Mouse (Mus musculus) kidney, adult 2 months (tissue): ENCODE data around the gene Ext2. TPM values are rescaled to one million over a fixed set of nuclear protein-coding genes. Genes with fewer than 3 reads are reported as not detected.

Experiments used
- DNase-seq: peaks from one replicate; pipeline ENCODE4 v3.0.0; 2021
- H3K27ac ChIP-seq: fragments of 200-500 bp; 2 replicates; pipeline ENCODE4 v1.5.1; 2012; ENCODE audit warnings: low read depth, low read length, control low read depth, inconsistent platforms; ENCODE audit not compliant: insufficient read depth
- H3K27me3 ChIP-seq: fragments of 200-500 bp; replicated peaks from 2 replicates; pipeline ENCODE4 v1.6.1; 2012; ENCODE audit warnings: mild to moderate bottlenecking, moderate library complexity, low read length, inconsistent platforms; ENCODE audit not compliant: control insufficient read depth, insufficient read depth
- H3K36me3 ChIP-seq: fragments of 200-500 bp; 2 replicates; pipeline ENCODE4 v1.6.1; 2012; ENCODE audit warnings: mild to moderate bottlenecking, moderate library complexity, low read length, inconsistent platforms; ENCODE audit not compliant: control insufficient read depth, insufficient read depth
- H3K4me1 ChIP-seq: fragments of 200-500 bp; 2 replicates; pipeline ENCODE4 v1.6.1; 2011; ENCODE audit warnings: low read length; ENCODE audit not compliant: control insufficient read depth, insufficient read depth
- H3K4me3 ChIP-seq: fragments of 200-500 bp; 2 replicates; pipeline ENCODE4 v1.5.1; 2011; ENCODE audit warnings: mild to moderate bottlenecking, low read depth, low read length, control low read depth; ENCODE audit not compliant: insufficient read depth
- CTCF ChIP-seq: fragments of 200-500 bp; conservative IDR thresholded peaks from 2 replicates; pipeline ENCODE4 v1.5.1; 2011; ENCODE audit warnings: low read depth, mild to moderate bottlenecking, control low read depth, low read length, moderate library complexity, mixed read lengths; ENCODE audit not compliant: insufficient read depth, insufficient read length
- POLR2A ChIP-seq: fragments of 200-500 bp; IDR thresholded peaks from one replicate; pipeline ENCODE4 v1.6.1; 2011; ENCODE audit warnings: low read depth, low read length, control low read depth
- WGBS: fragments of 180-500 bp; shearing (Covaris S2); methylation state at CpG from one replicate; pipeline ENCODE4 v1.1.7; 2018; 5-methylcytosine and 5-hydroxymethylcytosine counted together
- polyA plus RNA-seq: library from polyadenylated mRNA; depleted of rRNA; stranded (reverse); fragments of >200 nt; gene quantifications from 2 replicates; pipeline ENCODE4 v1.2.3, GENCODE M21; 2012

Ext2 gene
- polyA plus RNA-seq, 1 experiment, result 46.5 TPM

DNA sequence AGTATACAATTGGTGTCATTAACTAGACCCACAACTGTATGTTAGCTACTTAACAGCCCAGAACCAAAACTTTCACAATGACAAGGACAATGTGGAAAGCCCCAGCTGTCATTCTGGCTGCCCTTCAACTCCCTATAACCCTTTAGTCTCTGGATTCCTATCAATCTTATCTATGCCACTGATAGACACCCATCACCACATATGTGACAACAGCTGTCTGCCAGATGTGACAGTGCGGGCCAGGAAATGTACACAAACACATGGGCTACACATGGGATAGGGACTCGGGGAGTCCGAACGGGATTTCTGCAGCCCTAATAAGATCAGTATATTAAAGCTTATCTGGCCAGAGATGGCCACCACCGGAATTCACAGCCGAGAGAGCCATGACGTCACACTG lies 80.7 kb downstream of the Ext2 start:
- Histone ChIP-seq H3K4me3 (no peak overlapping the region), H3K27me3 (no peaks in the 10 kb centered on the region), H3K4me1 (no peaks in the 10 kb centered on the region), H3K36me3 (no peaks in the 10 kb centered on the region), H3K27ac (no peak overlapping the region)
- DNase-seq, result no peak
- 88% methylated on average over 7 of the region's 7 CpGs for WGBS
- TF ChIP-seq POLR2A (no peak), CTCF (no peak)

DNA sequence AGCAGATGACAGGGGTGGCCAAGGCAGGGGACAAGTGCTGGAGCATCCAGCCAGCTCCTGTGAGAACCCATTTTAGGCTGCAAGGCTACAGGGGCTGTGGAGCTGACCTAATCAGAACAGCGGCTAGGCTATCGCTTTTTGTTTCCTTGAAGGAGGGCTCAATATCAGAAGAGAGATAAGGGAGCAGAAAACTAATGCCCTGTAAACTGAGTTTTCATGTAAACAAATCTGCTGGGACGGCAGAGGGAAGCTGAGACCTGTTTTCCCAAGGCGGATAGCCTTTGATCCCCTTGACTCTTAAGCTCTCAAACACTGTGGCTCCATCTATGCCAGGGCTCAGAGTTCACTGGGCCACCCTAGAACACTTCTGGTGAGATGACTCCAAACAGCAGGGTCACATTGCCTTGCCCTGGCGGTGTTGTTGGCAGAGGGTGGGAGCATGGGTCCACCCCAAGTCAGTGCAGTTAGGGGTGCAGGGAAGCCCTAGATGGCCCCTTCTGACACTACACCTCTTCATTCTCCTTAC lies 83.3 kb downstream of the Ext2 start:
- TF ChIP-seq CTCF (no peak), POLR2A (no peak)
- DNase-seq, result peak; percentile 53
- 62% methylated on average over 5 of the region's 5 CpGs for WGBS
- H3K27me3 ChIP-seq, result no peaks in the 10 kb centered on the region
- H3K4me1 ChIP-seq, result no peaks in the 10 kb centered on the region
- H3K27ac ChIP-seq, result no peak overlapping the region
- no peak overlapping the region for H3K4me3 ChIP-seq
- H3K36me3 ChIP-seq, result no peaks in the 10 kb centered on the region

DNA sequence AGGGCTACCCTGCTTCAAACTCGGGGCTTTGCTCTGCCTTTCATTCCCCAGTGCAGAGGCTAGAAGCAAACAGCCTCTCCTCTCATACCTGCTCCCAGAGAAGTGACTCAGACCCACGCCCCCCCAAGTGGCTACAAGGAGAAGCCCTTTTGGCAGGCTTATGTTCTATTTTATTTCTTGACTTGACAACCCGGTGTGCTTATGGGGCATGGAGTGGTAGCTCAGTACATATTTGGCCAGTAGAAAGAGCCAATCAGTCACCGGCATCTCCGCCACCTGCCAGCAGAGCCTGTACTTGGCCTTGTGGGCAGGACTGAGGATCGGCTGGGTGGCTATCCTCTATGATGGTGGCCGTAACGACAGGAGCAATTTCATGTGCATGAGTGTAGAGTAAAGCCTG lies 85.2 kb downstream of the Ext2 start:
- Histone ChIP-seq H3K4me1 (no peaks in the 10 kb centered on the region), H3K36me3 (no peaks in the 10 kb centered on the region), H3K27me3 (no peaks in the 10 kb centered on the region), H3K4me3 (no peak overlapping the region), H3K27ac (no peak overlapping the region)
- 95% methylated on average over 8 of the region's 8 CpGs for WGBS
- DNase-seq, result no peak
- no peak for TF ChIP-seq CTCF
- no peak for TF ChIP-seq POLR2A

DNA sequence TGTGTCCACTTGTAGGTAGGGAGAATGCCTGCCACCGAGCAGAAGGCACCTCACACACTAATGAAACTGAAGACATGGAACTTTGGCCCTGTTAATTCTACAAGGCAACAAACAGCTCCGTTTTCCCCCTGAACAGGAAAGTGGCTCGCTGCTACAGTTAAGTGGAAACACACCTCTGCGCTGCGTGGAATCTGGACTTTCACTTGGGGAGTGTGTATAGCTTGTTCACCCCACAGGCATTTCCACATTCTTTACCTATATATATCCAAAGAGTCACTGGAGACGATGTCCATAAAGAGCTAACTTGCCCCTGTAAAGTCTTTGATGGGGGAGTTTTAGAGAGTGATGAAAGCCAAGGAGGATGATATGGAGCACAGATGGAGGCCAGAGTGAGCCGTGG lies 89.7 kb downstream of the Ext2 start:
- H3K36me3 ChIP-seq, result no peaks in the 10 kb centered on the region
- H3K27me3 ChIP-seq, result no peaks in the 10 kb centered on the region
- WGBS, result 76% methylated on average over 7 of the region's 7 CpGs
- H3K4me1 ChIP-seq, result no peaks in the 10 kb centered on the region
- TF ChIP-seq CTCF (no peak), POLR2A (no peak)
- no peak overlapping the region for H3K4me3 ChIP-seq
- no peak for DNase-seq
- no peak overlapping the region for H3K27ac ChIP-seq

DNA sequence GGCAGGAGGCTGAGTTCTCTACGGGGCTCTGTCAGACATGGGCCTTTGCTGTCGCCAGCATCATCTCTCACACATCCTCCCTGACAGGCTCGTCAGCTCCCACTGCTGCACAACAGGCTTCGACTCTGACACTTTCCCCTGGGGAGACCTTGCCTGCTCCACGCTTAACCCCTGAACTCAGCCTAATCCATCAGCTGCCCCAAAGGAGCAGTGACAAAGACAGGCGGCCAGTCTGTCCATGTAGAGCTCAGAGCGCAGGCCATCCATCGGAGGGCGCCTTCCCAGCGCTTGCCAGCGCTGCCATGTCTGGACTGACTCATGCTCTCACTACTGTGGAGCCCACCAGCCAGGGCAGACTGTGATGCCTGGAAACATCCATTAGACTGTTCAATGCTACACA lies 92.8 kb downstream of the Ext2 start:
- DNase-seq, result no peak
- no peak for TF ChIP-seq POLR2A
- TF ChIP-seq CTCF, result no peak
- H3K36me3 ChIP-seq, result no peaks in the 10 kb centered on the region
- H3K27ac ChIP-seq, result no peak overlapping the region
- no peak overlapping the region for H3K4me3 ChIP-seq
- no peaks in the 10 kb centered on the region for H3K4me1 ChIP-seq
- no peaks in the 10 kb centered on the region for H3K27me3 ChIP-seq
- 79% methylated on average over 11 of the region's 11 CpGs for WGBS

DNA sequence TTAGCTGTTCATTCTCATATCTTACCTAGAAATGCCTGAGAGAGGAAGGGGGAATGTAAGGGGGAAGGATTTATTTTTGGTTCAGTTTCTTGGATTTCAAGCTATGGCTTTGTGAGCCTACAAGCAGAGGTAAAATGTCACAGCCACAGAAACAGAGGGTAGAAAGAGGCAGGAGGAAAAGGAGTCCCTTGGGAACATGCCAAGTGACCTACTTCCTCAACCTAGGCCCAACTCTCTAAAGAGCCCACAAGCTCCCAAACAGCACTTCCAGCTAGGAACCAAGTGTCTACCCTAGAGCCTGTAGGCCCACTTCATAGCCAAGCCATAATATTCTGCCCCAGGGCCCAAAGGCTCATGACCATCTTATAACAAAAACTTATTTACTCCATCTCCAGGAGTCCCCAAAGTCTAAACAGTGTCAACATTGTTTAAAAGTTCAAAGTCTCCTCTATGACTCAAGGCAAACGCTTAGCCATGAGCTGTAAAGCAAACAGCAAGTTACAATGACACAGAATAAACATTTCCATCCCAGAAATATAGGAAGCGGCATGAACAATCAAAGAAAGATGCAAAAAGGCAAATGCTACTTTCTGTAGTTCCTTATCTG lies 99.1 kb downstream of the Ext2 start:
- no peak for DNase-seq
- Histone ChIP-seq H3K4me3 (no peak overlapping the region), H3K4me1 (no peaks in the 10 kb centered on the region), H3K36me3 (no peaks in the 10 kb centered on the region), H3K27ac (no peak overlapping the region), H3K27me3 (no peaks in the 10 kb centered on the region)
- WGBS, result 85% methylated on average over 2 of the region's 2 CpGs
- no peak for TF ChIP-seq POLR2A

DNA sequence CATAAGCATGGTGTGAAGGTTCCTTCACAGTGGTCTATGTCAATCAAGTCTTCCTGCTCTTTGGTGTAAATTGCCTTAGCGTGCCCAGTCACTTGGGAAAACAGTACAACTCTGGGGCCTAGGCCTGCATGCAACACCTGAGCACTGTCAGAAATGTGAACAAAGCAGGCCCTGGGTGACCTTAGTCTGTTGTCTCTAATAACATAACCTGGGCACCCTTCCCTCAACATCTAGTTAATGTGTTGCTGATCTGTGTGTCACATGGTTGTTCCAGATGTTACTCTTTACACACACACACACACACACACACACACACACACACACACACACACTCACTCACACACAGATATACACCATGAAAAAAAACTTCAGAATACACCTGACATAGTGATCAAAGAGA lies 101.4 kb downstream of the Ext2 start:
- no peaks in the 10 kb centered on the region for H3K27me3 ChIP-seq
- TF ChIP-seq CTCF (no peak), POLR2A (no peak)
- peak; percentile 40 for DNase-seq
- no peaks in the 10 kb centered on the region for H3K36me3 ChIP-seq
- peak overlapping the region; percentile 30; the same call in 1 of the 2 replicates for H3K27ac ChIP-seq
- no peak overlapping the region for H3K4me3 ChIP-seq
- WGBS, result 63% methylated on average over 1 of the region's 1 CpGs
- H3K4me1 ChIP-seq, result no peaks in the 10 kb centered on the region
